Mouse (Mus musculus): ENCODE data around the gene Hist1h2ag. TPM values are rescaled to one million over a fixed set of nuclear protein-coding genes. Genes with fewer than 3 reads are reported as not detected.

Gene Hist1h2ag
- total RNA-seq, 2 experiments from 2014 or later: 237 to 260 TPM

- no peak for DNase-seq
These were observed 34.0 kb downstream of the Hist1h2ag start for GRCm38 (mm10) chr13:22008707-22009106.

GRCm38 (mm10) chr13:22007872-22008271 lies 34.9 kb downstream of the Hist1h2ag start:
- no peak for DNase-seq

- DNase-seq: no peak
These were observed 35.6 kb downstream of the Hist1h2ag start for GRCm38 (mm10) chr13:22007121-22007510.

- peak; percentile 56 for DNase-seq
These were observed 36.2 kb downstream of the Hist1h2ag start for GRCm38 (mm10) chr13:22006334-22007120.

GRCm38 (mm10) chr13:22005605-22006333 lies 37.0 kb downstream of the Hist1h2ag start:
- peak; percentile 53 for DNase-seq

GRCm38 (mm10) chr13:22001823-22002222 lies 40.9 kb downstream of the Hist1h2ag start:
- DNase-seq: no peak

- DNase-seq: no peak
These were observed 41.4 kb downstream of the Hist1h2ag start for GRCm38 (mm10) chr13:22001346-22001745.

GRCm38 (mm10) chr13:21999147-21999546 lies 43.6 kb downstream of the Hist1h2ag start:
- no peak for DNase-seq

GRCm38 (mm10) chr13:21998412-21998811 lies 44.3 kb downstream of the Hist1h2ag start:
- DNase-seq: no peak

- DNase-seq: no peak
These were observed 44.9 kb downstream of the Hist1h2ag start for GRCm38 (mm10) chr13:21997821-21998220.

- DNase-seq: no peak
These were observed 45.4 kb downstream of the Hist1h2ag start for GRCm38 (mm10) chr13:21997201-21997820.

- no peak for DNase-seq
These were observed 45.9 kb downstream of the Hist1h2ag start for GRCm38 (mm10) chr13:21996840-21997185.

GRCm38 (mm10) chr13:21996101-21996839 lies 46.5 kb downstream of the Hist1h2ag start:
- no peak for DNase-seq

GRCm38 (mm10) chr13:21995331-21995914 lies 47.3 kb downstream of the Hist1h2ag start:
- DNase-seq: peak; percentile 21

- DNase-seq: no peak
These were observed 47.8 kb downstream of the Hist1h2ag start for GRCm38 (mm10) chr13:21994896-21995295.

- DNase-seq: no peak
These were observed 48.6 kb downstream of the Hist1h2ag start for GRCm38 (mm10) chr13:21993957-21994738.

- no peak for DNase-seq
These were observed 50.2 kb downstream of the Hist1h2ag start for GRCm38 (mm10) chr13:21992550-21992949.
